Mouse (Mus musculus): ENCODE measurements around the gene Ltf.

DNA sequence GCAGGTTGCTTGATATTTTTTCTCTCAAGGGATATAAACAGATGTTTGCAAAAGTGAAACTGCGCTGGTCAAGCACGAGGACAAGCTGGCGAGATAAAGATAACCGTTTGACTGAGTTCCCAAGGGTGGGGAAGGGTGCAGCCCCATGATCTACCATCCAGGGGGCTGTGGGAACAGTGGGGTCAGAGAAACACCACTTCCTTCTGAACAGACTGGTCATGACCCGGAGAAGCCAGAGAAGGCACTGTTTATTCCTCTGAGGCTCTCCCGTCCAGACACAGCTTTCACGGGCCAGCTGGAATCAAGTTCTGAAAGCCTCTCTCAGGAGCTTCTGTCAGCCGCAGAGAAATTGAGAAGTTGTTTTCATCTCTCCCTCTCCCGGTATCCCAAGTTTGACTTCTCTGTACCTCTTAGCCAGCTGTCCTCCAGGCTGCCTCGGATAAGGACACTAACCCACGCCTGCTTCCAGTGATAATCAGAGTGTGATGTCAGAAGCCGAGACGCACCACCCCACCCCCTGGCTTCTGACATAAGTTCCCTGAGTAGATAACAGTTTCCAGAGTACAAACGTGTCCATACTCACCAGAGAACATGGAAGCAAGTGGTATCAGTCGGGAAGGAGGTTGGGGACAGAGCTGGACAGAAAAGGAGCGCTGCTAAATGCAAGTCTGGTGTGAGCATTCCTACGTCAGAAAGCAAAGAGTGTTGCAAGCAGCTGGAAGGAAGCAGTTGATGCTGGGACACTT, 37.9 kb downstream of the Ltf start, which contains the start of gene Ccrl2:
- TF ChIP-seq EP300 (optimal IDR thresholded peaks at IDR 0.05): no peak
- peak; percentile 1; the same call in 1 of the 2 replicates for TF ChIP-seq CTCF (IDR thresholded peaks at IDR 0.05; ENCODE audit: low read depth)
